Mouse (Mus musculus) CD4-positive naive resting alpha-beta T cell, adult 76 days (primary cell): Measurements from ENCODE around the gene Gm29776. TPM values are rescaled to one million over a fixed set of nuclear protein-coding genes. Genes with fewer than 3 reads are reported as not detected.

Experiments used
- total RNA-seq: library from RNA; stranded (reverse); gene quantifications from one replicate; pipeline ENCODE4 v1.2.4, GENCODE M21; 2023

Gene Gm29776
- not detected for total RNA-seq

DNA sequence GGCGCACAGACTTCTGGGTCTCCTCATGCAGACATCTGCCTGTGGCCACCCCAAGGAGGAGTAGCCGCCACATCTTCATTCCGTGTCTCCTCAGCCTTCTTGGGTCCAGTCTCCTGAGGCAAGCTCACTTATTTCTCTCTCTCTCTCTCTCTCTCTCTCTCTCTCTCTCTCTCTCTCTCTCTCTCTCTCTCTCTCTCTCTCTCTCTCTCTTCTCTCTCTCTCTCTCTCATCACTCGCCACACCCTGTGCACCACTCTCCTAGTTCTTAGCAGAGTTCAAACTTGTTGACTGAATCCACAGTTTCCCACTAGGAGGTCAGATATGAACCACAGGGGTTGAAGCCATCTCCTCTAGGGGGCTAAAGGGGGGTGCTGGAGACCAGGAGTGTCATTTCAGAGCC is at the start of gene Gm29776:
TSS of gene Gm29776 (minus strand) at position 101 of the 400 bp plus-strand sequence.

DNA sequence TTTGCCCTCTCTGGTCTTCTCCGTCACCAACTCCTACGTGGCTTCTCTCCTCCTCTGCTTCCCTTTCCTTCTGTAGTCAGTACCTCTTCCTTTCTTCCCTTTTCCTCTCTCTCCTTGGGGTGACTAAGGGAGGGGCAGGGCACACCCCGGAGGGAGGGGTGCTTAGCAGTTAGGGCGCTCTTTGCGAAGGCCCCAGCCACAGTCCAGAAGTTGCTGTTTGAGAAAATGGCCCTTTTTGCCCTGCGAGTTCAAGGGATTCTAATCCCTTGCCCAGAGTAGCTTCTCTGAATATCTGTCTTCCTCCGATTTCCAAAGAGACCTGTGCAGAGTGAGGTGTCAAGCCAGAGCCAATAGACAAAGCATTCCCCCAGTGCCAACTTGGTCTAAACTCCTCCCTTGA is 13.4 kb upstream of the Gm29776 start, which contains the start of gene Cebpe:
TSS of gene Cebpe (minus strand) at position 101 of the 400 bp plus-strand sequence.

DNA sequence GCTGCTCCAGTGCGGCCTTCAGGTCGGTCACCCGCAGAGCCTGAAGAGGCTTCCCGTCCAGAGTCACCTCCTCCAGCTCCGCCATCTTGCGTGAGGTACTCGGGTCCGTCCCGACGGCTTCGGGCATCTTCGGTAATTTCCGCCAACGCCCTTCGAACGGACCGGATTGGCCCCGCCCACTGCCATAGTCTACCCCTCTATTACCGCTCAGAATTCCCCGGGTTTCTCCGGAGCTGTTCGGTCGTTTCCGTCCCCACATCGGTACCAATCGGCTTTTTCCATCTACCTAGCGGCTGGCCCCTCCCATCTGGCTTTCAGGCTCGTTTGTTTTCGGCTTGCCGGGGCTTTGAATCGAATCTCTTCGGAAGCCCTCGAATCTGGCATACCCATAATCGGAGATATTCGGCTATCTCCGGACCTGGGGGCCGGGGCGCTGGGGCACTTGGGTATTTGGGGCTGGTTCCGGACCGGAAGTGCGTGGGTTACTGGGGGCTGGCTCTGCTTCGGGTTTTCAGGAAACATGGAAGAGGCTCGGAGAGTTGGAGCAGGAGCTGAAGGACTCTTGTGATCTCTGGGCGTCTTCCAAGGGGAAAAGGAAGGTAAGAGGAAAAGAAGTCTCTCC is 12.0 kb downstream of the Gm29776 start, which contains the start of gene Acin1:
TSS of gene Acin1 (minus strand) at position 410 of the 622 bp plus-strand sequence.

DNA sequence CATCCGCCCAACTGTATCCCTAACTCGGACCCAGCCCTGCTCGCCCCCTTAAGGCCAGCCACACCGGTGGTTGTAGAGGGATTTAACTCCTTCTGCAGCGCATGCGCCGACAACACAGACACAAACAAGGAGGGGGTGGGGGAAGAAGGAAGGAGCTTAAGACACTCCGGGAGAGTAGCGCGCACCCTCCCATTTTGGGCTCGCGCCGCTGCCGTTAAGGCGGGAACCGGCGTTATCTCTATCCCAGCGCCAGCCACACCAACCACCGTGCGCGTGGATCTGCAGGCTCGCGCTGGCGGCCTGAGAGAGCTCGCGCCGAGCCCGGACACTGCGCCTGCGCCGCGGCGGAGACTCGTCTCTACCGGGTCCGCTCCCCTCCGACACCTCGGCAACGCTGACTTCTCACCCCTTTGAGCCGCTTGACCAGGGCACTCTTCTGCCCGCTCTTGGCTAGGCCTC is 12.5 kb downstream of the Gm29776 start, which contains the start of gene 1700123O20Rik:
TSS of gene 1700123O20Rik (plus strand) at position 154 of the 459 bp plus-strand sequence.

Other genes starting within 250 kb of the Gm29776 start
- gene Lrp10, start 234.7 kb downstream of the Gm29776 start, total RNA-seq = 138 TPM
- 0.41 TPM for gene Rem2, start 222.7 kb downstream of the Gm29776 start, total RNA-seq
- 29.1 TPM for gene Prmt5, start 181.3 kb downstream of the Gm29776 start, total RNA-seq
- gene Haus4, start 144.2 kb downstream of the Gm29776 start, total RNA-seq = 18.8 TPM
- not detected for gene Ajuba, start 121.3 kb downstream of the Gm29776 start, total RNA-seq
- gene 4931414P19Rik, start 92.8 kb downstream of the Gm29776 start, total RNA-seq = 3.2 TPM
- 42.9 TPM for gene Psmb5, start 80.8 kb downstream of the Gm29776 start, total RNA-seq
- not detected for gene Psmb11, start 77.4 kb downstream of the Gm29776 start, total RNA-seq
- gene Gm17606, start 57.9 kb downstream of the Gm29776 start, total RNA-seq = not detected
- 13.5 TPM for gene Cdh24, start 57.5 kb downstream of the Gm29776 start, total RNA-seq
- 34.4 TPM for gene 1700123O20Rik, start 12.6 kb downstream of the Gm29776 start, total RNA-seq
- gene Acin1, start 11.9 kb downstream of the Gm29776 start, total RNA-seq = 601 TPM
- not detected for gene Cebpe, start 13.3 kb upstream of the Gm29776 start, total RNA-seq
- 0.85 TPM for gene Slc7a8, start 83.1 kb upstream of the Gm29776 start, total RNA-seq
- gene Rnf212b, start 115.3 kb upstream of the Gm29776 start, total RNA-seq = not detected
- 3.3 TPM for gene Homez, start 172.1 kb upstream of the Gm29776 start, total RNA-seq
- gene Ppp1r3e, start 178.7 kb upstream of the Gm29776 start, total RNA-seq = 17.4 TPM
- gene Bcl2l2, start 184.5 kb upstream of the Gm29776 start, total RNA-seq = 1.4 TPM
- not detected for gene Gm20521, start 184.6 kb upstream of the Gm29776 start, total RNA-seq
- gene Pabpn1, start 193.7 kb upstream of the Gm29776 start, total RNA-seq = 243 TPM
- gene Slc22a17, start 214.3 kb upstream of the Gm29776 start, total RNA-seq = 2.0 TPM
- not detected for gene Efs, start 227.3 kb upstream of the Gm29776 start, total RNA-seq
- gene Il25, start 233.9 kb upstream of the Gm29776 start, total RNA-seq = not detected
- not detected for gene Cmtm5, start 237.4 kb upstream of the Gm29776 start, total RNA-seq